ENCODE assay signal across 8 mouse cellular contexts in genomic region chr5:143732180-143732891, GRCm38 (mm10). TPM values are rescaled to one million over a fixed set of nuclear protein-coding genes. Genes with fewer than 3 reads are reported as not detected.
DNase-seq lines count a peak whose midpoint lies in the region; ATAC-seq and TF ChIP-seq lines count a peak whose summit lies in the region.

TSS of gene Usp42 (minus strand) at chr5:143732280.

- in situ Hi-C loops in Patski (cut with MboI; ENCODE audit: low pct_unique_long_range_greater_than_20kb), result no loop called here

- H3K4me1 ChIP-seq in hindbrain, embryonic 13.5 days (replicated peaks), result peaks cover 23% of the 10 kb centered on the region

- TF ChIP-seq CTCF in Patski (IDR thresholded peaks at IDR 0.05), result peak; percentile 72

- peak within 1 kb of the TSS; percentile 96 for H3K4me3 ChIP-seq in hindbrain, embryonic 13.5 days

- H3K36me3 ChIP-seq in hindbrain, embryonic 13.5 days, result peaks cover 5% of the 10 kb centered on the region

- DNase-seq in Patski (ENCODE audit: low read depth, low spot score), result peak; percentile 86
- peak; percentile 96 to 97 for DNase-seq in cerebellum, postnatal 14 days
- peak; percentile 95 for DNase-seq in frontal cortex, postnatal 14 days (ENCODE audit: low spot score in 2 of 2)
- DNase-seq in layer of hippocampus, postnatal 25 days (ENCODE audit: extremely low spot score in 1 of 2, low spot score in 1 of 2), result peak; percentile 81 to 92
- DNase-seq in lung, postnatal 25 days (ENCODE audit: low spot score), result peak; percentile 97
- DNase-seq in retina, embryonic 14.5 days (ENCODE audit: low spot score), result peak; percentile 95
- peak; percentile 92 for DNase-seq in thymus, postnatal 4 days

- CTCF ChIA-PET in Patski (lab: Charles Lee), result interaction anchor here (0.8 to 2.8 kb wide), 6 partner anchors 9 to 242 kb away, joined by 3 to 15 read pairs (median 4); no protein-coding TSS in a partner anchor

- POLR2A ChIA-PET in Patski (lab: Charles Lee), result interaction anchor here (0.5 to 1.6 kb wide), 6 partner anchors 25 to 183 kb away, joined by 3 to 6 read pairs (median 3); partner anchors contain the start of gene Eif2ak1

- peak within 1 kb of the TSS; percentile 84 for H3K4me2 ChIP-seq in hindbrain, embryonic 13.5 days

- peak within 1 kb of the TSS; percentile 98 for H3K9ac ChIP-seq in hindbrain, embryonic 13.5 days

- peak; percentile 97 for ATAC-seq in Patski
- ATAC-seq in hindbrain, embryonic 13.5 days (ENCODE audit: low FRiP score), result peak; percentile 99

- peaks cover 6% of the 10 kb centered on the region for H3K27me3 ChIP-seq in Patski
- H3K27me3 ChIP-seq in hindbrain, embryonic 13.5 days, result peaks cover 13% of the 10 kb centered on the region; the same call in 1 of the 2 replicates

- no peaks in the 10 kb centered on the region for H3K9me3 ChIP-seq in hindbrain, embryonic 13.5 days

- WGBS in hindbrain, embryonic 13.5 days, result under 1% methylated on average over 61 of the region's 82 CpGs

- H3K27ac ChIP-seq in hindbrain, embryonic 13.5 days, result peak within 1 kb of the TSS; percentile 96

RNA-seq across cellular contexts. Expression of gene Usp42, which starts in this region (rescaled TPM):
- polyA plus RNA-seq in Patski (2021), result 16.8 TPM
- 28.6 and 29.3 TPM in 2 replicates for polyA plus RNA-seq in hindbrain, embryonic 13.5 days (2015; fragmentation: Nextera tagmentation; extraction: Ambion mirVana)
- total RNA-seq in layer of hippocampus, postnatal 25 days (2021), result 10 to 100 TPM; 17.0 to 26.5 TPM

Comparison
In these comparisons a context has a peak if more than half of its experiments do, and no peak if none do; other contexts are left out.
1. Peak in every context shown above with its lines: DNase-seq, ATAC-seq, H3K4me3 ChIP-seq and H3K27ac ChIP-seq.